Mouse (Mus musculus) bone marrow, adult 2 months (tissue): Measurements from ENCODE around the gene Gm20662.

Experiments used
- CTCF ChIP-seq: fragments of 200-500 bp; IDR thresholded peaks from 2 replicates; pipeline ENCODE4 v1.5.1; 2011; ENCODE audit warnings: low read length, control low read depth; ENCODE audit not compliant: control insufficient read depth, insufficient read depth
- POLR2A ChIP-seq: fragments of 200-500 bp; IDR thresholded peaks from 2 replicates; pipeline ENCODE4 v1.6.1; 2011; ENCODE audit warnings: low read depth, mild to moderate bottlenecking, control low read depth, low read length, borderline replicate concordance; ENCODE audit not compliant: control insufficient read depth

- TF ChIP-seq POLR2A (no peak), CTCF (no peak)
These were observed 62.1 kb downstream of the Gm20662 start for GRCm38 (mm10) chr9:108058291-108058690.
